Mouse (Mus musculus) kidney, postnatal 14 days (tissue): ENCODE measurements around the gene Rab1b.

Experiments
- DNase-seq: peaks from one replicate; pipeline ENCODE4 v3.0.0; 2022; ENCODE audit warnings: mixed read lengths

The Rab1b gene

GRCm38 (mm10) chr19:5049325-5049724 lies 57.5 kb downstream of the Rab1b start:
- DNase-seq: no peak
